Mouse (Mus musculus) kidney, adult 2 months (tissue): ENCODE data around the gene Trim29.

ENCODE experiments used
- CTCF ChIP-seq: fragments of 200-500 bp; conservative IDR thresholded peaks from 2 replicates; pipeline ENCODE4 v1.5.1; 2011; ENCODE audit warnings: low read depth, mild to moderate bottlenecking, control low read depth, low read length, moderate library complexity, mixed read lengths; ENCODE audit not compliant: insufficient read depth, insufficient read length
- POLR2A ChIP-seq: fragments of 200-500 bp; IDR thresholded peaks from one replicate; pipeline ENCODE4 v1.6.1; 2011; ENCODE audit warnings: low read depth, low read length, control low read depth

DNA sequence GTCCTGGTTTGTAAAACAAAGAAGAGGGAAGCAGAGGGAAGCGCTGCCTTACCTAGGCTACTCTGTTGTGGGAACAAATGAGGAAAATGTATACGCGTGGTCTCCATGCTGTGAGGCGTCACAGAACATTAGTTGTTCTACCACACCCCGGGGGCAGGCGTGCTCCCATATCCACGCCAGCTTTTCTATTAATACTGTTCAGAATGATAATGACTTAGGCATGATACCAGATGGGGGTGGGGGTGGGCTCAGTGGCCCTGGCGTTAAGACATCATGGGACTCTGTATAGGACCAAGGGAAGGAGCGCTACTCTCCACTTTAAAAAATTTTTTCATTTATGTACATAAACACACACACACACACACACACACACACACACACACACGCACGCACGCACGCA lies 40.4 kb downstream of the Trim29 start:
- TF ChIP-seq POLR2A (no peak), CTCF (no peak)
